Mouse (Mus musculus): ENCODE measurements at regions not wholly inside any gene's neighbourhood (a gene's known extent, or its start where the extent isn't known, plus 50 kb on each side); places are given as distances from the start of the nearest gene placed in this dataset.

DNA sequence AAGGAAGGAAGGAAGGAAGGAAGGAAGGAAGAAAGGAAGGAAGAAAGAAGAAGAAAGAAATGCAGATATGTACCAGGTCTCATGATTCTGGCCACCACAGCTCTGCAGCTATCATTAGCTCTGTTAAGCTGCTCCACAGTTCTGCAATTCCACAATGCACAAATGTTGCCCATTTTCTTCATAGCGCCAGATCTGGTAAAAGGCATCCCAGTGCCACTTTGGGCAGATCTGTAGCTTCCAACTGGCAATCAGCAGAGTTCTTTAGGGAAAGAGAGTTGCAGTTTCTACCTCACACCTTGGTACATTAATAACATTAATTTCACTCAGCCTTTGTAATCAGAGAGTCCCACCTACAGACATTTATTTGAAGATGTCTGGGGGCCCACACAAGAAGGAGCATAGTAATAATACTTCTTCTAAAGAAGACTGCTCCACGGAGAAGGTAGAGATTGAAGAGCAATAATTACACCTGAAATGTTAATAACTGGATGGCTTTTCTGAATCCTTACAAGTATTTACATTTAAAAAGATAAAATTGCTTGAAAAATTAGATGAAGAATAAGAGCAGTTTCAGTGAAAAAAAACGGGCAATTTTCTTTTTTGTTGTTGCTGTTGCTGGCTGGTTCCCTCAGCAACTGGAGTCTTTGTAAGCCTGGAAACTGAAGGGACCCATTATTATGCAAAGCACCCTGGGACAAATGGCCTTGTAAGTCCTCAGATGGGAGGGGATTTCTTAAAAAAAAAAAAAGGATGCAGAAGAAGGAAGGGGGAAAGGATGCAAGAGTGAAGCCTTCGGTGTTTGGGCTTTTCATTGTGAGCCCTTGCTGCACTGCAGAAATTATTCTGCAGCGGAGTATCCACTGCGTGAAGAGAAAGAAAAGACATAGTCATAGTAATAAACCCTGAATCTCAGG is 418.1 kb upstream of the Nr5a2 start:
- no peak for DNase-seq (ENCODE audit: low spot score in 2 of 2)
- intact Hi-C loops (cut with DNase I): no loop called here

DNA sequence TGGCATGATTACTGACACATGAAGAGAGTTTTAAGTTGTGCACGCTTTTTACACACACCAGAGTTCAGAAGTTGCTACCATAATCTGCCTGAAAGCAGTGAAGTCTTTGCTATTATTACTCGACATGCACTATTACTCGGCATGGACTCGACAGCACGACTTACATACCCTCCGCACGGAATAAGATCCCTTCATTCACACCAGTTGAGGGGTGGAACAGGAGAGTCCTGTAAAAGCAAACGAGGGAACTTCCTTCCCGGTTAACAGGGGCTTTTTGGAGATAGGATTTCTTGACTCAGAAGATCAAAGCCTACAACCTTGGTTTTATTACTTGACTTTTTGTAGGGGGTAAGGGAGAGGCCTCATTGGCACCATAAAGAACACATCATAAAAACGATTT is 416.4 kb upstream of the Nr5a2 start:
- no peak for DNase-seq (ENCODE audit: low spot score in 2 of 2)
- intact Hi-C loops (cut with DNase I): no loop called here

DNA sequence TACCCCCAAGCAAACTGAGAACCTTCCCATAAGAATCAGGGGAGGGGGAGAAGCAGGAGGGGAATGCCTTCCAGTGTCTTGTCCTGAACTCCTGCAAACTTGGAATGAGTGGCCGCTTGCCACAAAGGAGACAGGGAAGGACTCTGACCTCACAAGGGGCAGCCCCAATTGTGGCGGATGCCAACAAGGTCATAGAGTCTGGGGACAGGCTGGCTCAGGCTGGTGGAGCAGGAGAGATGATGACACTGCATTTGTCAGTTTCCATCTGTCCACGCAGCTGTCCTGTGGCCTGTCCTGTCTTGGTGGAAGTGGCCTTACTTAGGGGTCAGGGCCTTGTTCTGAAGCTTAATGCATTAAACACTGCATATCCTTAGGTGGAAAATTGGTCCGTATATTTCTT is 414.4 kb upstream of the Nr5a2 start:
- intact Hi-C loops (cut with DNase I): no loop called here
- no peak for DNase-seq (ENCODE audit: low spot score in 2 of 2)

DNA sequence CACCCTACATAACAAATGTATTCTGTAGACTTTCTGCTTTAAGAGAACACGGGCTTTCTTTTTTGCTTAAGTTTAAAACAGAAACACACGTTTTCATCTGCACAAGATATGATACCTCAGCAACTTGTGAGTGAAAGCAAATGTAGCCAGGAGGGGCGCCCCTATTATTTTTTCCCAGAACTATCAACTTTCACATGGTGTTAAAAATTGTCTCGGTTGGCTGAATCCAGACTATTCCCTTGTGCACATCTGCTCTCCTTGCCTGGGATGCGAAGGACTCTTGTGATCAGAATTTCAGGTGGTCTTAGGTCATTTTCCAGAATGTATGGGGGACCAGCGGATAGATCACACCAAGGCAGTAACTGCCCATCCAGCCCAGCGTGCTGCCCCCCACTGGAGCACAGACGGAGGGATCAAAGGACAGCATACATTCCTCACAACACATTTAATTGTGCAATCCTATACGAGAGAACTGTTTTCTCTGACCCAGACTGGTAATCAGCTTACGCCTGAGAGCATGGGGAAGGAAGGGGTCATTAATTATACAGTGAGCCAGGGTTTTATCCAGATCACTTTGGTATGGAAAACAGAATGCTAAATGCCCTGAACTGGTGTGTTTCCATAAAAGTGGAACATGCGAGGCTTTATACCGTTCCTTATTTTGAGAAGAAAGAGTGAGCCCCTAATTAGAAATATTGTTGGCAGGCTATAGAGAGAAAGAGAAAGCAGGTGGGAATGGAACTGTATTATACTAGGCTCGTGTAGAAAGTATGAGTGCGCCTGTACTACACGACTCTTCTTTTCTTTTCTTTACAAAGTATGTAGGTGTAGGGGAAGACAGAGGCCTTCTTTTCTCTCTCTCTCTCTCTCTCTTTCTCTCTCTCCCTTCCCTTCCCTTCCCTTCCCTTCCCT is 413.5 kb upstream of the Nr5a2 start:
- no peak for DNase-seq (ENCODE audit: low spot score in 2 of 2)
- intact Hi-C loops (cut with DNase I): no loop called here

DNA sequence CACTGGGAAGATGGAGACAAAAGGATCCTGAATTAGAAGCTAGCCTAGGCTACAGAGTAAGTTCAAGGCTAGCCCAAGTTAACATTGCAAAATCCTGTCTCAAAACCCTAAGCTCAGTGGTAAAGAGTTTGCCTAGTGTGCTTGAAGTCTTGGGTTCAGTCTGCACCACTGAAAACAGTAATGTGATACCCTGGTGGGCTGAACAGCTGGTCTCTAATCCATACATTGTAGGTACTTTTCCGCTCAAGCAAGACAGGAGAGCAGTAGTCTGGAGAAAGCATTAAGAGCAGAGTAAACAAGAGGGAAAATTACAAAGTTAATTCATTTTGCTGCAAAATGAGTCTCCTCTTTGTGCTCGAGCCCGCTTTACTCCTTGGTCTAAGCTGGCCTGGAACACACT is 412.0 kb upstream of the Nr5a2 start:
- no peak for DNase-seq (ENCODE audit: low spot score in 2 of 2)
- intact Hi-C loops (cut with DNase I): no loop called here

DNA sequence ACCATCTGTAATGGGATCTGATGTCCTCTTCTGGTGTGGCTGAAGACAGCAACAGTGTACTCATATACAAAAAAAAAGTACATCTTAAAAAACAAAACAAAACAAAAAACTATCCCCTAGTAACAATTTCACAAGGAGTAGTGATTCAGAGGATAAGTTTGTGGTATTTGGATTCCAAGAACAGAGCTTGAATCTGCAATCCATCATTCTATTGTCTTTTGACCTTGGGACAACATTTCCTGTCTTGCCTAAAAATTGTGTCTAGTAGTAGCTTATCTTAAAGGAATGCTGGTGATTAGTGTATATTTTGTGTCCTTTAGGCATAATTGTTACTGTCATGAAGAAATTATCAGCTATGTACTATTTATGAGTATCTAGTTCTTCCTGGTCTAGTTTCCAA is 404.1 kb upstream of the Nr5a2 start:
- no peak for DNase-seq (ENCODE audit: low spot score in 2 of 2)
- intact Hi-C loops (cut with DNase I): no loop called here

DNA sequence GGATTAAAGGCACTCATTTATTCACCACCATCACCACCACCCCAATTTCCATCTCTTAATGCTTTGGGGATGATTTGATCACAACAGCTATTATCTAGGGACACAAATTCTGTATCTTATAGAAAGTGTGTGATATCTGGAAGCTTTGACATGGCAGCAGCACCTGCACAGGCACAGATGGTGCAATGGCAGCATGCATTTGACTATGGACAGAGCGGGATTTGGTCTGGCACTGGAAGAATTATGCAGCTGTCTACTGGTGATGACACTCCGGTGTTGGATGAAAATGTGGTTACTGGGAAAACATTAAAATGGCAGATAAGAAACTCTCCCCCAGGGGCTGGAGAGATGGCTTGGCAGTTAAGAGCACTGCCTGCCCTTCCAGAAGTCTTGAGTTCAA is 403.7 kb upstream of the Nr5a2 start:
- DNase-seq (ENCODE audit: low spot score in 2 of 2): no peak
- intact Hi-C loops (cut with DNase I): no loop called here

DNA sequence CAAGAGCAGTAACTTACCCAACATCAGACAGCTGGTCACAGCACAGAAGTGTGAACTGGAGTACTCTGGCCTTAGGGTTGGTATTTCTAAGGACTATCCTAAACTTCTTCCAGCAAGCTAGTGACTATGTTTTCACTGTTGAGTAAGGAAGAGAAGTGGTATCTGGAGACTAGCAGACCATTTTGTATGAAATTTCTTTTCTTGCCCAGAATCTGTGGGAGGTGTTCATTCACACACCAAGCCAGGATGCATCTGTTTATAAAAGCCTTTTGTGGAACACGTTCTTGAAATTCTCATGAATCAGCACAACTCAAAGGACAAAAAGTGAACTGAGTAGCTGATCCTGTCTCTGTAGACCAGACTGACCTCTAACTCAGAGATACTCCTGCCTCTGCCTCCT is 403.3 kb upstream of the Nr5a2 start:
- intact Hi-C loops (cut with DNase I): no loop called here
- DNase-seq (ENCODE audit: low spot score in 2 of 2): peak; percentile 9 to 77

DNA sequence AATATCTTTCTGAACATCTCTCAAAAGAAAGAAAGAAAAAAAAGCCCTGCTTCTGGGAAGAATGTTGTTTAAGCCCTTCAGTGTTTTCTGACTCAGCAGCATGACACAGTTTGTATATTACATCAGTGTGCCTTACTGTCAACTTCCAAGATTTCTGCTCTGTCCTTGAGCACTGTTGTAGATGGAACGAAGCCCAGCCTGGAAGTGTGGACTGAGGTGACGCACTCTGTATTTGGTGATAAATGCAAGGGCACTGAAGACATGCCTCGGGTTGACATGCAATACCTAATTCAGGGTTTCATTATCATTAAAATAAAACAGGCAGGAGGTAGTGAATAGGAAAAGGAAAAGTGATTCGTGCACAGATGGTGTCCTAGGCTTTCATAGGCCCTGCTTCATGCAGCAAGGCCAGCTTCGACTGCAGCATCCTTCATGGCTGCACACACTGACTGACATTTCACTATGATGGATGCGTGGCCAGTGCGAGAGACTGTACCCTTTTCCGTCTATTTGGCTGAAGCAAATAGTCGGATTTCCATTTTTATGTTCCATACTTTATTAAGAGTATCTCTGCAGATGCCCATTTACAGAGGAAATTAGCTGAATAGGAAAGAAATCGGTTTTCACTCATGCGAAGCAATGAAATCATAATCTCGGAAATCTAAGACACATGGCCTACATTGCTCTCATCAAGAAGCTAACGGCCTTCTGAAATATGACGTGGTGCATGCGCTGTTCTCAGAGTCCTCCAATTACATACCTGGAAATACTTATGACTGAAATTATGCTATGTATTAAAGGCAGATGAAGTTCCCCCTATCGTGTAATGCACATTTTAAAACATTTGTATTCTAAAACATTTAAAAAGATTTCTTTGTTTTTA is 400.7 kb upstream of the Nr5a2 start:
- intact Hi-C loops (cut with DNase I): no loop called here
- DNase-seq (ENCODE audit: low spot score in 2 of 2): no peak

DNA sequence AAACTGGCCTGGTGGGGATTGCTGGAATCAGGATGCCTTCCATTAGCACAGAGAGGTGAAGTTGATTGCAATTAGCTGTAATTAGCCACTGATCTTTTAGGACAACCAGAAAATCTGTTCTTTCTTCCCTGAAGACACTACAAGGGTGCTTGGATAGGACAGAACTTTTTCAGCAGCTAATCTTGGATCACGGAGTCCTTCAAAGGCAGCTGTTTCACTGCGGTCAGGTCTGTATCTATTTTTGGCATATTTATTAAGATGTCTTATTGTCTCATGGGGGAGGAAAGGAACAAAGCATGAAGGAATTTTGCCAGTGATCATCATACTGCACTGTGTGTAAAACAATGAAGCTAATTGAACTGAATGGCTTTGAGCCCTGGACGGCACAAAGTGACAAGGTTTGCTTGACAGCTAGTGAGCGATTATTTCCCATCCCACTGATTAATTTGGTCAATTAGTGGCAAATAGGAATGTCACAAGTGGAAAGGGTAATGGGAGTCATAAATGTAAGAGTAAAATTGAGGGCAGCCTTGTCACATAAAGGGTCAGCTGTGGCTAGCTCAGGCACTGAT is 395.8 kb upstream of the Nr5a2 start:
- no peak for DNase-seq (ENCODE audit: low spot score in 2 of 2)
- intact Hi-C loops (cut with DNase I): no loop called here

DNA sequence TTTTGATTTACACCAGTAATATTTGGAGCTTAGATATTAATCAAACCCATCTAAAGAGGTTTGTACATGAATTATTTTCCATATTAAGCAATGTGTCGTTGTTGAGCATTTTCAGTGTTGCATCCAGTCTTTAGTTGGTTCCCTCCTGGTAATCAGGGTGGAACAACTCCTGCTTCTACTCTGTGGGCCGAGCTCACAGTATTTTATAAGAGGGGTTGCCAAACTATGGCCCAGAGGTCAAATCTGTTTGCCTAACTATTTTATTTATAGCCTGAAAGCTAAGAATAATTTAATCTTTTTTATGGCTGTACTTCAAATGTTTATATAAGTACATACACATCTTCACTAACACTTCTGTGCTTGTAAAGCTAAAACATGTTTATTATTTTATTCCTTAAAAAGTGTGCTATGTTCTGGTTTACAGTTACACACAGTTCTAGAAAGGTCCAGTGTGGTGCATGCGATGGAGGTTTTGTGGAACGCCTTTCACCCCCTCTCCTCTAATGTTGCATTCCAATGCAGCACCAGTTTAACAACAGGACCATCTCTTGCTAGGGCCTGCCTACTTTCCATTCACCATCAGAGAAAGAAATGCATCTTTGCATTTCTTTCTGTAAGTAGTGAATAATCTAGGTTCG is 392.3 kb upstream of the Nr5a2 start:
- intact Hi-C loops (cut with DNase I): no loop called here
- no peak for DNase-seq (ENCODE audit: low spot score in 2 of 2)

DNA sequence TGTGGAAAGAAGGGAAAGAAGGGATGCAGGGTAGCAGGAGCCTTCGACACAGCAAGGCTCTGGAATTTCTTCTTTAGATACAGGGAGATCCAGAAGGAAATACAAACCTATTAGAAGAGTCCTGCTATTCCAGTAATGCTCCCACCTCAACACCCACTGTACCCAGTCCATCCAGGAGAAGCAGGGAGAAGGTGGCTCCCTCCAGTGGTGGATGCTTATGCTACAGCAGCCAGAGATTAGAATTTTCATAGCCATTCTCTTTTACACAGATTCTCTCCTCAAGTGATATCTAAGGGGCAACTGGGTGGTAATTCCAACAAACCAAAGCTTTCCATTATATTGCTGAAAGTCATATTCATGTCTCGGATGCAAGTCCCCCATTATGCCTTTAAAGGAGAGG is 373.9 kb upstream of the Nr5a2 start:
- DNase-seq (ENCODE audit: low spot score in 2 of 2): no peak
- intact Hi-C loops (cut with DNase I): loop anchor here (10.0 kb wide), 7 partner anchors 141 to 711 kb away; no protein-coding TSS in a partner anchor

DNA sequence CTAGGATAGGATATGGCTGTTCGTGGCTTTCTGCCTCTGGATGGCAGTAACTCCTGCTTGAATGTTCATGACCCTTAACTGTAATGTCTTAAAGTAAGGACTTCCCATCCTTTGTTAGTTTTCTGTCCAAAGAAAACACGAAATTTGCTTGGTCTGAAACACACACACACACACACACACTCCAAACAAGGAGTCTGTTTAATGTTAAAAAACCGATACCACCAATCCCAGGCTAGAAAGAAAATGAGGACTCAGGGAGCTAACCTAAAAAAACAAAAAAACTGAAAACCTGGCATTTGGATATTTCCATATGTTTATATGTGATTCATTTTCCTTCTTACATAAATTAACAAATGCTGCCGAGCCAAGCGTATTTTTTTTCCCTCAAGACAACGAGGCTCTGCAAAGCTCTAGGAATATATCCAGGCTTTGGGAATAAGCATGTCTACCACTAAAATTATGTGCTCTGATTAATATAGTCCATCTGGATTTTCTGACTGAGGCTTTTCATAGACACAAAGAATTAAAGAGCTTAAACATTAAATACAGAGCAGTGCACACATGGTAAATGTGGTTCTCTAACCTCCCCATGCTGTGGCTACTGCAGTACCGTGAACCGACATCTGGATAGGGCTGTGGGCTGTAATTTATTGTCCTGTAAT is 372.0 kb upstream of the Nr5a2 start:
- peak; percentile 33 to 71 for DNase-seq (ENCODE audit: low spot score in 2 of 2)
- intact Hi-C loops (cut with DNase I): loop anchor here (10.0 kb wide), 7 partner anchors 143 to 713 kb away; no protein-coding TSS in a partner anchor

DNA sequence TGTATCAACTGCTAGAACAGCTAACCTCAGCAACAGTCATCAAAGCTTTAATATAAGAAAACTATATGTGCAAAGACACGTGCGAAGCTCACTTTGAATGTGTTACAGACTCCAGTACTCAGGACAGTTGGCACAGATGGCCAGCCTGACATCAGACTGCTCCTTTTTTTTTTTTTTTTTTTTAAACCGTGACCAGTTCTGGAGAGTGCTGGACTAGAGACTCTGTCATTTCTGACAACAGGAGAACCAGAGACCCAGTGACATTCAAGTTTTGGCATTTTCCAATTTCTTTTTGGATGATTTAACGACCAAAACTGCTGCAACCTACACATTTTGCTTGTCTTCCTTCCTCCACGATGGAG is 371.5 kb upstream of the Nr5a2 start:
- peak in 1 of 2 experiments; percentile 15 for DNase-seq (ENCODE audit: low spot score in 2 of 2)
- intact Hi-C loops (cut with DNase I): loop anchor here (10.0 kb wide), 7 partner anchors 143 to 713 kb away; no protein-coding TSS in a partner anchor

DNA sequence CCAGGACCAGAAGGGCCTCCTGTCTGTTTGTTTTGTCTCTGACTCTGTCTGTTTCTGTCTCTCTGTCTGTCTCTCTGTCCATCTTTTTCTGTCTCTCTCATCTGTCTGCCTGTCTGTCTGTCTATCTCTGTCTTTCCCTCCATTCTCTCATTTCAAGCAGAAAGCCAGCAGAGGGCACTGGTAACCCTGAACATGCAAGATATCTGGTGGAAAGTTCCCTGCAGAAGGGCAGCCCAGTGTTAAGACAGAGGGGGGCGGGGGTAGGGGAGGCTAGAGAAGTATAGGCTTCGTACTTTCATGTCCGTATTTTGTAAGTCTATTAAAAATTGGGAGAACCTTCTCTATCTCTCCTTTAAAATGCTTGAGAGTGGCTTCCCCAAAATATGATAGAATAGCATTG is 370.4 kb upstream of the Nr5a2 start:
- intact Hi-C loops (cut with DNase I): loop anchor here (10.0 kb wide), 7 partner anchors 144 to 714 kb away; no protein-coding TSS in a partner anchor
- peak; percentile 30 to 60 for DNase-seq (ENCODE audit: low spot score in 2 of 2)

DNA sequence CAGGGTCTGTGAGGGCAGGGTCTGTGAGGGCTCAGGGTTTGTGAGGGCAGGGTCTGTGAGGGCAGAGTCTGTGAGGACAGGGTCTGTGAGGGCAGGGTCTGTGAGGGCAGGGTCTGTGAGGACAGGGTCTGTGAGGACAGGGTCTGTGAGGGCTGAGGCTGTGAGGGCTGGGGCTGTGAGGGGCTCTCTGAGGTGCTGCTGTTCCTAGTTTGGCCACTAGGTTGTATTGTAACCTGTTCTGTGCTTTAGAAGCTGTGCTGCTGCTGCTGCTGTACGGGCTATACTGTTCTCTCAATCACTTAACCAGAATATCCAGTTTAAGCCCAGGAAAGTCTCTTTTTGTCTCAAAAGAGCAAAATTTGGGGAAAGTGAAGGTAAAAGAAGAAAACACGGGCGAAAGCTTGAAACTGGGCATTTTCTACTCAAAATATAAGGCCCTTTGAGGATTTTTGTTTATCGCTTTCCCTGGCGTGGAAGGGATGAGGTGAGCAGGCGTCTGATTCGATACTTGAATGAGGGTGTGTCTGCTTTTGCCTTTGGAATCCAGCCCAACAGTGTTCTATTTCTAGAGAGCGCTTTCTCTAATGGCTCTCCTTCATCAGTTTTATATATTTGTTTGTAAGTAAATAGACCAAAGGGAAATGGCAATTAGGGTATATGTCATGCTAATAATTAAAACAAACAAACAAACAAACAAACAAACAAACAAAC is 363.8 kb upstream of the Nr5a2 start:
- peak in 1 of 2 experiments; percentile 30 for DNase-seq (ENCODE audit: low spot score in 2 of 2)
- intact Hi-C loops (cut with DNase I): no loop called here

DNA sequence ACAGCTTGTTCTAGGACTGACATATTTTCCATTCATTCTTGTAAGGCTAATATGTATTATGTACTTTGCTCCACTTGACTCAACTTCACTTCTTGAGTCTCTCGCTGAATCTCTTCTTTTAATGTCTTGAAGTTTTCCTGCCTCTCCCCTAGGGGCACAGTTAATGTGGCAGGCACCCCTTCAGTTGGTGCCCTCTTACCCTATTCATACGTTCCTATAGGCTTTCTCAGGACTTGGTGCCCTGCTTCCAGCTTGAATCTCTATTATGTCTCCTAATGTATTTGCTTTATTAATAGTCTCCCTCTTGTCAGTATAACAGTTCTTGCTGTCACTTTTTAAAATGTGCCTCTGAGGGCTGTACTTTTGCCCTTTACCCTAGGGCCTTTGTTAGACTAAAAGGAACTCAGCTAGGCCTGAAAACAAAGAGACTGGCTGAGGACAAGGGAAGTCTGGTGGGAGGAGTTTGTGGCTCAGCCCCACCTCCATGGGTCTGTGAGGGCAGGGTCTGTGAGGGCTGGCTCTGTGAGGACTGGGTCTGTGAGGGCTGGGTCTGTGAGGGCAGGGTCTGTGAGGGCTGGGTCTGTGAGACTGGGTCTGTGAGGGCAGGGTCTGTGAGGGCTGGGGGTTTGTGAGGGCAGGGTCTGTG is 362.9 kb upstream of the Nr5a2 start:
- intact Hi-C loops (cut with DNase I): no loop called here
- DNase-seq (ENCODE audit: low spot score in 2 of 2): no peak
